Mouse (Mus musculus): ENCODE measurements at regions not wholly inside any gene's neighbourhood (a gene's known extent, or its start where the extent isn't known, plus 50 kb on each side); places are given as distances from the start of the nearest gene placed in this dataset.
A peak's percentile ranks its signal among the peaks of the same experiment; 100 is the strongest.

- ATAC-seq (ENCODE audit: insufficient number of reproducible peaks, insufficient read depth, low FRiP score, low TSS enrichment), result no peak
- H3K4me2 ChIP-seq (replicated peaks), result peak overlapping the region; percentile 33
- no peaks in the 10 kb centered on the region for H3K9me3 ChIP-seq
- peaks cover 10% of the 10 kb centered on the region; the same call in 1 of the 2 replicates for H3K27me3 ChIP-seq
- WGBS, result 49% methylated on average over 4 of the region's 4 CpGs
- H3K27ac ChIP-seq, result no peak overlapping the region
- peaks cover 4% of the 10 kb centered on the region; the same call in 1 of the 2 replicates for H3K4me1 ChIP-seq
- H3K4me3 ChIP-seq, result 0 out of 2 replicates have a peak overlapping the region, but pooled peaks have one; percentile 2
- H3K9ac ChIP-seq, result no peak overlapping the region
- H3K36me3 ChIP-seq, result no peaks in the 10 kb centered on the region
These were observed 168.6 kb upstream of the Olig3 start for GRCm38 (mm10) chr10:19187716-19188081.

DNA sequence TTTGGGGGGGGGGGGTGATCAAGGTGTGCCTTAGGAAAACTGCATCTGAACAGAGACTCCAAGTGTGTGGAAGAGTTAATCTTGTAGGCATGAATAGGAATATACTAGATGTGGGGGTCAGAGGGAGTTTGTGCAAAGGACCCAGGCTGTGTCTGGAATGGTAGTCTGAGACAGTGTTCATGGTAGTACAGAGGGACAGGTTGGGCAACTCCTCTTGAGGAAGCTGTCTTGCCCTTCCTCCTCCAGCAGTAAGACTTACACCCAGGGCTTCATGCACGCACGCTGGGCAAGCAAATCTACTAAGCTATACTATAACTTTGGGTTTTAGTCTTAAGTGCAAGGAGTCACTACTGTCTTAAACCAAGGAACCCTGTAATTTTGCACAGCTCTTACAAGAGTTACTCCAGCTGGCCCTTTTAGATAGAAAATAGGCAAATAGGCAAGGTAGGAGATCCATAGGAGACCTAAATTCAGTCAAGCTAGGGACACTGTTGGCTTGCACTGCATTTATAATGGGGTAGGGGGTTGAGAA lies 169.2 kb upstream of the Olig3 start:
- Histone ChIP-seq H3K4me2 (replicated peaks) (no peak overlapping the region), H3K27ac (no peak overlapping the region), H3K27me3 (peaks cover 10% of the 10 kb centered on the region; the same call in 1 of the 2 replicates), H3K4me3 (no peak overlapping the region), H3K4me1 (peaks cover 2% of the 10 kb centered on the region; the same call in 1 of the 2 replicates), H3K36me3 (no peaks in the 10 kb centered on the region), H3K9ac (no peak overlapping the region), H3K9me3 (no peaks in the 10 kb centered on the region)
- WGBS, result 91% methylated on average over 2 of the region's 2 CpGs
- ATAC-seq (ENCODE audit: insufficient number of reproducible peaks, insufficient read depth, low FRiP score, low TSS enrichment), result no peak

- Histone ChIP-seq H3K9ac (peak overlapping the region; percentile 44), H3K4me2 (replicated peaks) (peak overlapping the region; percentile 51), H3K4me3 (peak overlapping the region; percentile 32), H3K27me3 (peaks cover 10% of the 10 kb centered on the region; the same call in 1 of the 2 replicates), H3K27ac (no peak overlapping the region), H3K4me1 (no peaks in the 10 kb centered on the region), H3K9me3 (no peaks in the 10 kb centered on the region), H3K36me3 (no peaks in the 10 kb centered on the region)
- WGBS, result 14% methylated on average over 18 of the region's 18 CpGs
- ATAC-seq (ENCODE audit: insufficient number of reproducible peaks, insufficient read depth, low FRiP score, low TSS enrichment), result no peak
These were observed 170.3 kb upstream of the Olig3 start for GRCm38 (mm10) chr10:19185790-19186581.

- peaks cover 10% of the 10 kb centered on the region; the same call in 1 of the 2 replicates for H3K27me3 ChIP-seq
- H3K4me2 ChIP-seq (replicated peaks), result no peak overlapping the region
- no peak for ATAC-seq (ENCODE audit: insufficient number of reproducible peaks, insufficient read depth, low FRiP score, low TSS enrichment)
- H3K9me3 ChIP-seq, result no peaks in the 10 kb centered on the region
- H3K27ac ChIP-seq, result no peak overlapping the region
- H3K4me3 ChIP-seq, result no peak overlapping the region
- H3K36me3 ChIP-seq, result no peaks in the 10 kb centered on the region
- WGBS, result 88% methylated on average over 7 of the region's 7 CpGs
- no peaks in the 10 kb centered on the region for H3K4me1 ChIP-seq
- H3K9ac ChIP-seq, result no peak overlapping the region
These were observed 169.4 kb upstream of the Tnfaip3 start for GRCm38 (mm10) chr10:19184886-19185285.

GRCm38 (mm10) chr10:19177895-19178294 lies 162.4 kb upstream of the Tnfaip3 start:
- WGBS, result 91% methylated on average over 5 of the region's 5 CpGs
- no peak overlapping the region for H3K4me3 ChIP-seq
- H3K9me3 ChIP-seq, result no peaks in the 10 kb centered on the region; the same call in 1 of the 2 replicates
- no peaks in the 10 kb centered on the region for H3K27me3 ChIP-seq
- H3K4me2 ChIP-seq (replicated peaks), result no peak overlapping the region
- H3K4me1 ChIP-seq, result no peaks in the 10 kb centered on the region
- ATAC-seq (ENCODE audit: insufficient number of reproducible peaks, insufficient read depth, low FRiP score, low TSS enrichment), result no peak
- no peak overlapping the region for H3K9ac ChIP-seq
- H3K27ac ChIP-seq, result no peak overlapping the region
- no peaks in the 10 kb centered on the region for H3K36me3 ChIP-seq

DNA sequence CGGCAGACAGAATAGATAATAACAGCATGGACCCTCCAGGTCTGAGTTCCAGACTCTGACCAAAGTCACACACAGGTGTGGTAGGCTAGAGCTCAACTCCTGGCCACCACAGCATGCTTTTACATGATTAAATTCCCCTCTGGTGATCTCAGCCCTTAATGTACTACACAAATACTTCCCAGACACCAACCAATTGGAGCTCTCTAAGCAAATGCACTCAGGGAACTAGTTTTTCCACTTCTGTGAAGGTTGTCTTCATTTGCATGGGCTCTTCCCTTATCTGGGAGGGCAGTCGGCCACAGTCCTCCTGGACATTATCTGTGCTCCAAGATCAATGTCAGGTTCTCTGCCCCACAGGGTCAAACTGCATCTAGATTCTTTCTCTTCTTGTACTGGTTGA lies 162.0 kb upstream of the Tnfaip3 start:
- H3K36me3 ChIP-seq, result no peaks in the 10 kb centered on the region
- H3K9ac ChIP-seq, result no peak overlapping the region
- no peak overlapping the region for H3K4me3 ChIP-seq
- H3K27ac ChIP-seq, result no peak overlapping the region
- ATAC-seq (ENCODE audit: insufficient number of reproducible peaks, insufficient read depth, low FRiP score, low TSS enrichment), result no peak
- H3K4me2 ChIP-seq (replicated peaks), result no peak overlapping the region
- H3K4me1 ChIP-seq, result no peaks in the 10 kb centered on the region
- no peaks in the 10 kb centered on the region for H3K27me3 ChIP-seq
- H3K9me3 ChIP-seq, result no peaks in the 10 kb centered on the region; the same call in 1 of the 2 replicates
- 71% methylated on average over 2 of the region's 2 CpGs for WGBS

DNA sequence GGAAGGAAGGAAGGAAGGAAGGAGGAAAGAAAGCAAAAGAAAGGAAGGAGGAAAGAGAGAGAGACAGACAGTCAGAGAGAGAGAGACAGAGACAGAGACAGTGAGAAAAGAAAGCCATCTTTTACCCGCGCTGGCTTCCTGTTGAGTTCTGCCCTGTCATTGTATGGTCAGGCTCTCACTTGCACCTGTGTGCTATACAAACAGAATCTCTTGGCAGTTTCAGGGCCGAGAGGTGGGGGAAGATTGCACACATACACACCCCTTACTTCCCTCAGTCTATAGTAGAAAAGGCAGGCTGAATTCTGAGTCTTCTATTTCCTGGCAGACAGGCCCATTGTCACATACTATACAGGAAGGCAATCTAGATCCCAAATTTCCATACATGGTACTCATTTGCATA lies 160.8 kb upstream of the Tnfaip3 start:
- no peaks in the 10 kb centered on the region for H3K4me1 ChIP-seq
- no peaks in the 10 kb centered on the region for H3K36me3 ChIP-seq
- no peaks in the 10 kb centered on the region for H3K27me3 ChIP-seq
- no peak overlapping the region for H3K4me3 ChIP-seq
- no peak for ATAC-seq (ENCODE audit: insufficient number of reproducible peaks, insufficient read depth, low FRiP score, low TSS enrichment)
- 81% methylated on average over 3 of the region's 3 CpGs for WGBS
- H3K27ac ChIP-seq, result no peak overlapping the region
- H3K4me2 ChIP-seq (replicated peaks), result no peak overlapping the region
- no peaks in the 10 kb centered on the region; the same call in 1 of the 2 replicates for H3K9me3 ChIP-seq
- no peak overlapping the region for H3K9ac ChIP-seq

DNA sequence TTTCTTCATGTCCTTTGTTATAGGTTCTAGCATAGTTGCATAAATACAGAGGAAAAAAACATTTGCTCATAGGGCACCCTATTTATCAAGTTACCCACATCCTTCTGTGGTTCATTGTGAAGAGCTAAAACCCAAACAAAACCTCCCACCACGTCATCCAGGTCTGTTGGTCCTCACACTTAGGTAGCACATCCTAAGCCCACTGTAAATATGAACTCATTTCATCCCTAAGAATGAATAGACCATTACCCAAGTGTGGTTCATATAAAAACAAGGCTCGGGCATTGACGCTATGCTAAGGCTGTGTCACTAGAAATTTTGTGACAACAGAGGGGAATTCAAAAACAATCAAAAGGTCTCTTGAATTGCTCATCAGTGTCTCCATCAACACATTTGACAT lies 156.4 kb upstream of the Tnfaip3 start:
- Histone ChIP-seq H3K4me1 (0 out of 2 replicates have a peak, but pooled peaks cover 9% of the 10 kb centered on the region), H3K36me3 (no peaks in the 10 kb centered on the region), H3K27ac (no peak overlapping the region), H3K9me3 (no peaks in the 10 kb centered on the region; the same call in 1 of the 2 replicates), H3K4me2 (replicated peaks) (no peak overlapping the region), H3K9ac (no peak overlapping the region), H3K4me3 (no peak overlapping the region), H3K27me3 (no peaks in the 10 kb centered on the region)
- WGBS, result 83% methylated on average over 3 of the region's 3 CpGs
- ATAC-seq (ENCODE audit: insufficient number of reproducible peaks, insufficient read depth, low FRiP score, low TSS enrichment), result no peak

- H3K36me3 ChIP-seq, result no peaks in the 10 kb centered on the region
- no peak for ATAC-seq (ENCODE audit: insufficient number of reproducible peaks, insufficient read depth, low FRiP score, low TSS enrichment)
- no peak overlapping the region for H3K4me2 ChIP-seq (replicated peaks)
- no peak overlapping the region for H3K4me3 ChIP-seq
- H3K9me3 ChIP-seq, result no peaks in the 10 kb centered on the region; the same call in 1 of the 2 replicates
- H3K27me3 ChIP-seq, result no peaks in the 10 kb centered on the region
- H3K27ac ChIP-seq, result no peak overlapping the region
- H3K4me1 ChIP-seq, result 0 out of 2 replicates have a peak, but pooled peaks cover 9% of the 10 kb centered on the region
- H3K9ac ChIP-seq, result no peak overlapping the region
- 37% methylated on average over 4 of the region's 4 CpGs for WGBS
These were observed 155.1 kb upstream of the Tnfaip3 start for GRCm38 (mm10) chr10:19170596-19170995.

DNA sequence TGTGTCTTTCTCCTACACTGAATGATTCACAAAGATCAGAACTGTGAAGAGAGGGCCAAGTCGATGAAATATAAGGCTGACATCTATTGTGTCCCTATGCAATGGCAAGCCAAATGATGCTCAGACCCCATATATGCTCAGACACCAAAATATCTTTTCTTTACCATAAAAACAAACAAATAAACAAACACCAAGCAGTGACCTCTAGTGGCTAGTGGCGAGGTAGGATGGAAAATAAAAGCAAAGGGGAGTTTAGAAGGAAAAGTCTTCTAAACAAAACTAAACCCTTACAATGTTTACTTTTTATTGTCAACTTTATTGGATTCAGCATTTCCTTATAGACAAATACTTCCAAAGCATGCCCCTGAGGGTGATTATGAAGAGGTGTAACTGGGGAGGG lies 153.8 kb upstream of the Tnfaip3 start:
- ATAC-seq (ENCODE audit: insufficient number of reproducible peaks, insufficient read depth, low FRiP score, low TSS enrichment), result no peak

DNA sequence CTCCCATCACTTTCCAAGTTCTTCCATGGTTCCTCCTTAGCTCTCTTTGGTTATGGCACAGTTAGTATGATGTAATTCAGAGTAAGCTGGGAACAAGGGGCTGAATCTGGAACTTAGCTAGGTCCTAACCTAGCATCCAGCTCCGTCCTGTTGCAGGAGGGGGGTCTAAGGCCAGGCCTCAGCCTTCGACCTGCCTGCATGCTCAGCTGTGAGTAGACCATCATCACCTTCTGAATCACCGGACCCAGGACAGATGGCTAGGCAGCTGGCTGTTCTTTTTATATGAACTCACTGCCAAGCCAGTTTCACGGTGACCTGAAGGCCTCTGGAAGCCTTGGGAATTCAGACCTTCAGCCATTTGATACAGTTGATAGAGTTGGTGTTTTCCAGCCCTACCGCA lies 152.9 kb upstream of the Tnfaip3 start:
- WGBS, result 85% methylated on average over 5 of the region's 5 CpGs
- no peaks in the 10 kb centered on the region for H3K27me3 ChIP-seq

More for the DNA sequence above, 153.8 kb upstream of the Tnfaip3 start:
- Histone ChIP-seq H3K27ac (no peak overlapping the region), H3K4me1 (0 out of 2 replicates have a peak, but pooled peaks cover 9% of the 10 kb centered on the region), H3K36me3 (no peaks in the 10 kb centered on the region), H3K4me2 (replicated peaks) (no peak overlapping the region), H3K9ac (no peak overlapping the region), H3K9me3 (no peaks in the 10 kb centered on the region), H3K27me3 (no peaks in the 10 kb centered on the region), H3K4me3 (no peak overlapping the region)
- 75% methylated on average over 2 of the region's 2 CpGs for WGBS

More for the DNA sequence above, 152.9 kb upstream of the Tnfaip3 start:
- Histone ChIP-seq H3K4me2 (replicated peaks) (no peak overlapping the region), H3K4me3 (no peak overlapping the region), H3K36me3 (no peaks in the 10 kb centered on the region), H3K9me3 (no peaks in the 10 kb centered on the region), H3K9ac (no peak overlapping the region), H3K27ac (no peak overlapping the region), H3K4me1 (0 out of 2 replicates have a peak, but pooled peaks cover 9% of the 10 kb centered on the region)
- no peak for ATAC-seq (ENCODE audit: insufficient number of reproducible peaks, insufficient read depth, low FRiP score, low TSS enrichment)

All from embryonic facial prominence, embryonic 12.5 days (tissue).